Mouse (Mus musculus) splenic B cell, adult 2 months (primary cell): ENCODE results near the gene Calhm4.
A peak's percentile ranks its signal among the peaks of the same experiment; 100 is the strongest.

Experiments
- DNase-seq: peaks from one replicate; pipeline ENCODE4 v3.0.0-alpha.2; 2011; ENCODE audit warnings: low read depth, low spot score
- H3K27me3 ChIP-seq: 2 replicates; pipeline ENCODE4 v1.6.1; 2012; ENCODE audit warnings: mild to moderate bottlenecking, low read length, moderate library complexity, mixed read lengths; ENCODE audit not compliant: control insufficient read depth, poor library complexity, insufficient read depth, severe bottlenecking
- H3K36me3 ChIP-seq: 2 replicates; pipeline ENCODE4 v1.6.1; 2012; ENCODE audit warnings: mild to moderate bottlenecking, low read length, moderate library complexity, mixed read lengths; ENCODE audit not compliant: control insufficient read depth, poor library complexity, insufficient read depth, severe bottlenecking

Gene Calhm4

GRCm38 (mm10) chr10:34044210-34044609 lies at the start of gene Calhm4:
TSS of gene Calhm4 (minus strand) at chr10:34044310.
- no peaks in the 10 kb centered on the region for H3K36me3 ChIP-seq
- DNase-seq: no peak
- no peaks in the 10 kb centered on the region for H3K27me3 ChIP-seq

- DNase-seq: no peak
- Histone ChIP-seq H3K27me3 (no peaks in the 10 kb centered on the region), H3K36me3 (no peaks in the 10 kb centered on the region)
Measured at GRCm38 (mm10) chr10:34091888-34092287, 47.8 kb upstream of the Calhm4 start.

- H3K36me3 ChIP-seq: no peaks in the 10 kb centered on the region
- DNase-seq: no peak
- no peaks in the 10 kb centered on the region for H3K27me3 ChIP-seq
Measured at GRCm38 (mm10) chr10:34090481-34090880, 46.4 kb upstream of the Calhm4 start.

- Histone ChIP-seq H3K36me3 (no peaks in the 10 kb centered on the region), H3K27me3 (no peaks in the 10 kb centered on the region)
- DNase-seq: no peak
Measured at GRCm38 (mm10) chr10:34089517-34089916, 45.4 kb upstream of the Calhm4 start.

DNA sequence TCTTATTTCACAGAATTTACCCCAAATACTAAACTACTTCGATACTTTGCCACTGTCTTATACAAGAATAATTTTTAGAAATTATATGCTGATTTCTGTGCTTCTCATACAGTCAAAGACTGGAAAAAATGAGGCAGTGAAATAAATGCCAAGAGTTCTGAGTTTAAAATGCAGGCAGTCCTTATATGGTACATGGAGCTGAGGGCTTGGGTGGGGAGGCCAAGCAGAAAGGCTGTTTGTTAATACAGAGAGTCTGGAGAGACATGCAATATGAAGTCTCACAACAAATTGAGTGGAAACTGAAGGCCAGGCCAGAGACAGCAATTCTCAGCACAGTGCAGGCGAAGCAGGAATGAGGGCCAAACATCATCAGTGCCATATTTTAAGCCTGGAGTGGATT lies 44.4 kb upstream of the Calhm4 start:
- Histone ChIP-seq H3K36me3 (no peaks in the 10 kb centered on the region), H3K27me3 (no peaks in the 10 kb centered on the region)
- no peak for DNase-seq

GRCm38 (mm10) chr10:34086514-34086913 lies 42.4 kb upstream of the Calhm4 start:
- DNase-seq: no peak
- Histone ChIP-seq H3K27me3 (no peaks in the 10 kb centered on the region), H3K36me3 (no peaks in the 10 kb centered on the region)

GRCm38 (mm10) chr10:34074522-34075200 lies 30.6 kb upstream of the Calhm4 start:
- Histone ChIP-seq H3K27me3 (no peaks in the 10 kb centered on the region), H3K36me3 (no peaks in the 10 kb centered on the region)
- DNase-seq: no peak

GRCm38 (mm10) chr10:34071650-34072049 lies 27.5 kb upstream of the Calhm4 start:
- DNase-seq: no peak
- H3K27me3 ChIP-seq: no peaks in the 10 kb centered on the region

DNA sequence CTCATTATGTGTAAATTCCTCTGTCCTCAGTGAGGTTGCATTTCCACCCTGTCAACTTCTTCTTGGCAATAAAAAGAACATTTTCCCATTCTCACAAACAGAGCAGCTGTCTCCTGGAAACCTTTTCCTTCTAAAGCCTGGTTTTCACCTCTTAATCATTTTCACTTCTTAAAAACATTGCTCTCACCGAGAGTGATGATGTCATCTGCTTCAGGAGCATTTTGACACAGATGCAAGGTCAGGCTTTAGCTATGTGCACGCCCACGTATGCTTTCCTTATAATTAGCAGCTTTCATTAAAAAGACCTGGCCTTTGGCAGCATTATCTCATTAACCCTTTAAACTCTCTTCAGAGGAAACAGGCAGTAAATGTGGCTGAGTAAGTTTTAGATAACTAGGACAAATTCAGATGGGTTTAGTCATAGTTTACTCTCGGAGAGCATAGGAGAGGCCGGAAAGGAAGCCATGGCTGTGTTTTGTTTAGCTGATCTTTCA lies 26.9 kb upstream of the Calhm4 start:
- Histone ChIP-seq H3K27me3 (no peaks in the 10 kb centered on the region), H3K36me3 (no peaks in the 10 kb centered on the region)
- no peak for DNase-seq

More at GRCm38 (mm10) chr10:34071650-34072049, 27.5 kb upstream of the Calhm4 start:
- no peaks in the 10 kb centered on the region for H3K36me3 ChIP-seq

- no peak for DNase-seq
- Histone ChIP-seq H3K27me3 (no peaks in the 10 kb centered on the region), H3K36me3 (no peaks in the 10 kb centered on the region)
Measured at GRCm38 (mm10) chr10:34069606-34070005, 25.5 kb upstream of the Calhm4 start.

DNA sequence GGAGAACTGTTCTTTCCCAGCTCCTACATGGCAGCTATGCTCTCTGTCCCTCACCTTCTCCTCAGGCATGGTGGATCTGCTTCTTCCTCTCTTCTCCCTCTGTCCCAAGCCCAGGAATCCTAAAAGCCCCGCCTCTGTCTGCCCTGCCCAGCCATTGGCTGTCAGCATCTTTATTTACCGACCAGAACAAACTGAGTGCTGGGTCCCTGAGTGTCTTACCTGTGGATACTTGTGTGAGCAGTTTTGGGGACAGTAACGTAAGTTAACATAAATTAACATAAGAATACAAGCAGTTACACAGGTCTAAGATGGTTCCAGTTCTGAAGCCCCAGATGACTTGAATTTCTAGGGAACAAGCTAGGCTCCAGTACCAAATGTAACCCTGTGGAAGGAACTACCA lies 22.5 kb upstream of the Calhm4 start:
- Histone ChIP-seq H3K36me3 (no peaks in the 10 kb centered on the region), H3K27me3 (no peaks in the 10 kb centered on the region)
- no peak for DNase-seq

DNA sequence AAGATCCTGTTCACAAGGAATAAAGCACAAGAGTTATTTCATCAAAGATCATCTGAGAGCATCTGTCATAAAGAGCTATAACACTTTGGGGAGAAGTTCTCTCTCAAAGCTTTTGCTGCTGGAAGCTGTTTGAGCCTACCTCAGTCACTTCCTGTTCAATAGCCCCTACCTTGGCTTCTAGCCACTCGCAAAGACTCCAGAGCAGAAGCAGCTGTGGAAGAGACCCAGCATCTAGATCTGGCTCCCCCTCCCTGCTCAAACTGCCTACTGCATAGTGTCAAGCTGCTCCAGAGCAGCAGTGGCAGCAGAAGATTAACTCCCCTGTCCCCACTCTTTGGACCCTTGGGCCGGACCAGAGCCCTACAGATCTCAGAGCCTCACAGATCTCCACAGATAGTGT lies 9.9 kb upstream of the Calhm4 start:
- Histone ChIP-seq H3K36me3 (no peaks in the 10 kb centered on the region), H3K27me3 (no peaks in the 10 kb centered on the region)
- DNase-seq: no peak

DNA sequence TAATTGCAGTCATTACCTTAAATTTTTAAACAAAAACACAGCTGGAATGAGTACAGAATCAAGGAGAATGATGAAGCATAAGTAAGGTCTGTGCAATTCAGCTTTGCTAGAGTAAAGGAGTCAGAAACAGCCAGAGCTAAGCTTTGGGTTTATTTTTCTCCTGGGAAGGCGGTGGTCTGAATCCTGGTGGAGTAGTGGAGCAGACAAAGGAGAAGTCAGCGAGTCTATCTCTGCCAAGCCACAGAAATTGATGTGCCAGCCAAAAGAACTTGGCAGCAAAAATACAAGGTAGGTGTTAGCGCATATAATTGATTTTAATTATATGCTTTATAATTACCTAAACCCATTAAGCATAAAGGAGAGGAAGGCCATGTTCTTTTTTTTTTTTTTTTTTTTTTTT lies 6.7 kb downstream of the Calhm4 start, which contains the start of gene Trappc3l:
TSS of gene Trappc3l (plus strand) at position 197 of the 400 bp plus-strand sequence.
- no peaks in the 10 kb centered on the region; the same call in 1 of the 2 replicates for H3K27me3 ChIP-seq
- no peak for DNase-seq
- no peaks in the 10 kb centered on the region for H3K36me3 ChIP-seq

DNA sequence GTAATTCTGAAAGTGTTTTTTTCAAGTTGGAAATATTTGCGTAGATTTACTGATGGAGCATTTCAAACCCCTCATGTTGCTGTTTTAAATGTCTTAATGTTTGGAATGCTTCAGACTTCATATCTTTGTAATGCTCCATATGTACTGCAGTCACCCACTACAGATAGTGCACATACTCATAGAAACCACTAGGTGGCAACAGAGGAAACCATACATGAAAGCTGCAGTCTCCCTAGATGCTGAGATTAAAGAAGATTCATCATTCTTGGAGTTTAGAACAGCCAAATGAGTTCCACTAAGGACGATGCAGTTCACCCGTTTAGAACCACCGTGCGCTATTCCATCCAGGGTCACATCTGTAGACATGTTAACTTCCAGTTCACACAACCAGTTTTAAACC lies 7.5 kb downstream of the Calhm4 start:
- no peaks in the 10 kb centered on the region; the same call in 1 of the 2 replicates for H3K27me3 ChIP-seq
- H3K36me3 ChIP-seq: no peaks in the 10 kb centered on the region
- DNase-seq: peak; percentile 63

DNA sequence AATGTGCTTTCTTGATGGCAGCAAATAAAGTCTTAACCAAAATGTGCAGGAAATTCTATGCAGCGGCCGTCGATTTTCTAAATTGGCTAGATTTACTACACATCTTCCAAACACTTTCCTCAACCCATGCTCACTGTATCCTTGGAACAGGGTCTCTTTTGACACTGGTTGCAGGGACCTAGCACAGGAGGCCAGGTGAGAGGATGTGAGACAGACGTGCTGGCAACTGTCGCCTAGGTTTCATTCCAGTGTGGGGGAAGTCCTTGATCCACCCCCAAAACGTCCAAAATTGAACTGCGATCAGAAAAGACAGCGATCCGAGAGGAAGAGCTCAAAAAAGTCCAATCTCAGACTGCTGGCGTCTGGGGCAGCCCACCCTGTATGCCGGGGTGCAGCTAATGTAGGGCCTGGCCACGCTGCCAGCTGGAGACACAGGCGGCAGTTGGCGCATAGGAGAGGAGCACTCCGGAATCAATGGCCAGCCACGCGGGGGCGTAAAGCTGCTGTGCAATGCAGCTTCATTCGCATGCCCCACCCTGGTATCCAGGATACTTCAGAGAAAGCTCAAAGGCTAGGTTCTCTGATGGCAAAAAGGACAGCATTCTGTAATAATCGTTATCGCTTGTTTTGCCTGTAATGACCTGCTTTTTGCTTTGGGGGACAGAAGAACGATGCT lies 10.3 kb downstream of the Calhm4 start:
- Histone ChIP-seq H3K36me3 (no peaks in the 10 kb centered on the region), H3K27me3 (no peaks in the 10 kb centered on the region; the same call in 1 of the 2 replicates)
- DNase-seq: peak; percentile 75
